Mouse (Mus musculus) cortical plate, adult 2 months (tissue): Measurements from ENCODE around the gene Zswim8.

Source experiments
- CTCF ChIP-seq: fragments of 200-500 bp; IDR thresholded peaks from 2 replicates; pipeline ENCODE4 v1.5.1; 2011; ENCODE audit warnings: mild to moderate bottlenecking, control low read depth, low read length; ENCODE audit not compliant: insufficient read depth; ENCODE audit errors: extremely low read depth
- POLR2A ChIP-seq: fragments of 200-500 bp; IDR thresholded peaks from 2 replicates; pipeline ENCODE4 v1.6.1; 2011; ENCODE audit warnings: mild to moderate bottlenecking, low read length, control low read depth; ENCODE audit not compliant: insufficient read depth; ENCODE audit errors: extremely low read depth

- TF ChIP-seq POLR2A = no peak
- no peak for TF ChIP-seq CTCF
These were observed 36.3 kb downstream of the Zswim8 start for GRCm38 (mm10) chr14:20743614-20744013.
